Mouse (Mus musculus): ENCODE data around the gene Th.

Th gene

DNA sequence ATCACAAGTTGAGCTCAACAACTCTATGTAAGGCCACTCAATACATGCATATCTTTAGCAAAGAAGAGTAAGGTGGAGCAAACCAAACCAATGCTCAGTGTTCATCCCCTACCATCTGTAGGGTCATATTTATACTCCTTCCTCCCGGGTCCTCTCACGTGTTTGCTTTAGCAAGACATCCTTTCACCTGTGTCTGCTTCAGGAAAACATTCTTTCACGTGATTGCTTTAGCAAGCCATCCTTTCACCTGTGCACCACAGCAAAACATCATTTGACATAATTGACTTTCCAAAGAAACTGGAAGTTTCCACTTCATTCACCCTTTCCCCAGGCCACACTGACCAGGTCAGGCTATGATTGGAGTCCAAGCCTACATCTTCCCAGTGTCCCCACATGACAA lies at the start of gene Th:
Gene Th, minus strand, starts transcription at position 101 of the 400 bp plus-strand sequence.
- no peak for DNase-seq (ENCODE audit: low spot score in 2 of 2)

DNA sequence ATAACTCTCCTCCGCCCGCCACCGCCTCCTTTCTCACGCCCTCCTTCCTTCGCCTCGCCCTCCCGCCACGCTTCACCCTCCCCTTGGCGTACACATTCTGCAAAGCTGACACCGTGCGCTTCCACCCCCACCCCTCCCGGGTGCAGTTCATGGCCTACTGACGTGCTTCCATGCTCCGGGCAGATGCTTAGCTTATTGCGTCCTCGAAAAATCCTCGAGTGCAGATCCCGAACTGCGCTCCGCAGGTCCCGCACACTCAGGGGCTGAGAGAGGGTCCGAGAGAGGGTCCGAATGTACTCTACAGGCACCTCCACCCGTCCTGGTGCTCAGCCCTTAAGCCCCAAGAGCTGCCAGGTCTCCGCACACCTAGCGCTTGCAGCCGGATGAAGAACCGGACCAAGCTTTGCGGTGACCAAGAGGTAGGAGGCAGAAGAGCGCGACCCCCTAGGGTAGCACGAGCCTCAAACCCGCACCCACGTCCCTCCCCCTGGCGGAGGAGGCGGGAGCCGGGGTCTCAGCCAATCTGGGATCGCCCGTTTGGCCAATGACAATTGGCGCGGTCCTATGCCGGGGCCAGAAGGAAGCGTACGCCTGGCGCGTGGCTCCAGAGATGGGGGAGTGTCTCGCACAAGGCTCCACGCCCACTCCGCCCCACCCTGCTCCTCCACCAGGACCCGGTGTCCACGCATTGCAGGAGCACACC lies 38.0 kb upstream of the Th start, which contains the start of gene Ascl2:
Gene Ascl2, minus strand, starts transcription at position 456 of the 703 bp plus-strand sequence.
- no peak for DNase-seq (ENCODE audit: low spot score in 2 of 2)

DNA sequence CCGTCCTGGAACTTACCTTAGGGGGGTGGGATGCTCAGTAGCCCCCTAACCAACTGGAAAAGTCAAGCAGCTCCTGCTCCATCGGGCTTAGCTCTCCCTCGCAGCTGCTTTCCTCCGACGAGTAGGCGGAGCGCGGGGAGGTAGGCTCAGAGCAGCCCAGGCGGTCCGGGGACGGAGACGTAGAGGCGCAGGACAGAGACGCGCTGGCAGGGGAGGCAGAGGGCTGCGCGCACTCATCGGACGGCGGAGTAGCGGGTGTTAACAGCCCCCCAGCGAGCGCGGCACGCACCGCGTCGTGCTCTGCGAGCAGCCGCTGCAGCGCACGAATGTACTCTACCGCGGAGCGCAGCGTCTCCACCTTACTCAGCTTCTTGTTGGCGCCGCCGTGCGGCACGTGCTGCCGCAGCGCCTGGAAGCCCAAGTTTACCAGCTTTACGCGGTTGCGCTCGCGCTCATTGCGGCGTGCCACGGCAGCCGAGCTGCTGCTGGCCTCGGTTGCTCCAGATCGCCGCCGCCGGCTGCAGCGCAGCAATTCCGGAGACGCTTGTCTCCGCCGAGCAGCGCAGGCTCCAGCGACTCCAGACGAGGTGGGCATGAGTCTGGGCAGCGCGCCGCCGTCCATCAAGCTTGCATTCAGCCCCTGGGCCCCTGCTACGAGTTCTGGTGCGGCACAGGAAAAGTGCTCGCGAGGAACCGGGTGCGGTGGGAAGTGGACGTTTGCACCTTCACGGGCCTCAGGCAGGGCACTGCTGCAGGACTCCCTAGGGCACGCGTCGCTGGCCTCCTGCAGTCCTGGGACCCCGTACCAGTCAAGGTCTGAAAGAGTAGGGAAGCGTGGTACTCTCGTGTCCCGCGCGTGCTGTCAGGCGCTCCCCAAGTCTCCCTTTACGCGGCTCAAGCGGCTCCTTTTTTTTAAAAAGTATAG lies 37.2 kb upstream of the Th start:
- DNase-seq (ENCODE audit: low spot score in 2 of 2) = peak; percentile 43 to 59

DNA sequence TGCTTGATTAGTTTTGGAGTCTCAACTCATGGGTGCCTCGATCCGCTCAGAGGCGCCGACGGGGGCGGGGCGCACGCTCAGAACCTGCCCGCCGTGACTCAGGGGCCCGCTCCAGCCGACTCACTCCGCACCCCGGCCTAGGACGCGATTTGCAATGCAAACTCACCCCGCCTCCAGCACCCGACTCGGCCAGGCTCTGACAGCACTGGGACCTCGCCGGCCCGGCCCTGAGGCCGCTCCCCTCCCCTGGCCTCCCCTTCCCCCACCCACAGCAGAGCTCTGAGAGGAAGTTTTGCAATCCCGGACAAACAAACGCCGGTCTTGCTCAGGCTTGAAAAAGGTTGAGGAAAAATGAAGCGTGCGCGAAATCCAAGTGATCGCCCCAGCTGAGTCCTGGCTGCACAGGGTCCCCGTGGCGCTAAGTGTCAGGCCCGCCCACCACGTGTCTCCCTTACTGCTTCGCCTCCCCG lies 36.5 kb upstream of the Th start:
- no peak for DNase-seq (ENCODE audit: low spot score in 2 of 2)

DNA sequence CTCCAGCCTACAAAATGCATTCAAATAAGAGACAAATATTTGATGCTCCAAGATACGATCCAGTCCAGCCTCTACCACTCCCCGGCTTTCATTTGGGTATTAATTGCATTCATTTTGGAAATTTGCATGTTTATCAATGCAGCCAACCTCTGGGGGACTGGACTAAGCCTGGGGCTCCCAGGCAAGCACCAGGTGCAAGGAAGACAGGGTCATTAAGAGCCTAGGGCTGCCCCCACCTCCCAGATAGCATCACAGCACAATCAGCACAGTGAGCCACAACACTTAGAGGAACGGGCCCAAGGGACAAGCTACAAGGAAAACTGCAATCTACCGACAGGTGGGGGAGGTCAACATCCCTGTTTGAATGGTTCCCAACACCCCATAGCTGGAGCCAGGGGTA lies 28.8 kb upstream of the Th start:
- DNase-seq (ENCODE audit: low spot score in 2 of 2) = no peak

DNA sequence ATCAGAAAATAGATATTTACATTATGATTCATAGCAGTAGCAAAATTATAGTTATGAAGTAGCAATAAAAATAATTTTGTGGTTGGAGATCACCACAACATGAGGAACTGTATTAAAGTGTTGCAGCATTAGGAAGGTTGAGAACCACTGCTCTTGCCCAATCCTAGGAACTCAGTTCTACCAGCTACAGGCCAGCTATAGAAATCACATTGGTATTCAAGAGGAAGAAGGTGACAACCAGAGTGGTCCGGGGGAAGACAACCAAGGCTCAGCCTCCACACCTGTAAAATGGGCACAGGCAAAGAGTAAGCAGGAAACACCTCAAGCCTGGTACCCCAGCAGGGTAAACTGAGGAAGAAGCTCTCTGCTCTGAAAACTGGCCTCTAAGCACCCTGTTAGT lies 27.9 kb upstream of the Th start:
- DNase-seq (ENCODE audit: low spot score in 2 of 2) = no peak

DNA sequence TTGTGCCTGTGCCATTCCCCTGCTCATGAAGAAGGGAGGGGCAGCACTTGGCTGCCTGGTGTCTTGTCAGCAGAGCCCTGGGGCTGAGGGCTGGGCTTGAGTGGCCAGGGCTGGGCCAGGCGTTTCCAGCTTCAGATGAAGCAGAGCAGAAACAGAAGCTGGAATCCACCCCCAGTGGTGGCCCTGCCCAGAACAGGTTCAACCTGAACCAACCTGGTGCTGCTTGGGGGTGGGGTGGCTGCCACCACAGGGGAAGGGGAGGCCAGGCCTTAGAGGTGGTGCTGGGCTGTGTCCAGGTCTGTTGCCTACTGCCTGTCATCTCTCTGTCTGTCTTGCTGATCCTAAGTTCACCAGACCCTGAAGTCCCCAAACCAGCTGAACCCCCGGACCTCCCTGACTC lies 25.1 kb upstream of the Th start:
- DNase-seq (ENCODE audit: low spot score in 2 of 2) = no peak

DNA sequence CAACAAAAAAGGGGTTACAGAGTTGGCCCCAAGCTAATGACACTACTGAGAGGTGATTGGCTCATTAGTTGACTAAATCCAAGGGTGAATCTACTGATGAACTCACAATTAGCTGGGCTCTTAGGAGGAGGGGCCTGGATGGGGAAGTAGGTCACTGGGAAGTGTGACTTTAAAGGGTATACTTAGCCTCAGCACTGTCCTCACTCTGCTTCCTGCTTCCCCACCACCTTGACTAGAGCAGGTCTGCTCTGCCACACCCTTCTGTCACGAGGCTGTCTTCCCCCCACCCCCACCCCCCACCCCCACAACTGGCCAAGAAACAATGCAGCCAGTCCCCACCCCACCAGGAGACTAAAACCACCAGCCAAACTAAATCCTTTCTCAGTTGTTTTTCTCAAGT lies 18.6 kb upstream of the Th start:
- DNase-seq (ENCODE audit: low spot score in 2 of 2) = no peak

DNA sequence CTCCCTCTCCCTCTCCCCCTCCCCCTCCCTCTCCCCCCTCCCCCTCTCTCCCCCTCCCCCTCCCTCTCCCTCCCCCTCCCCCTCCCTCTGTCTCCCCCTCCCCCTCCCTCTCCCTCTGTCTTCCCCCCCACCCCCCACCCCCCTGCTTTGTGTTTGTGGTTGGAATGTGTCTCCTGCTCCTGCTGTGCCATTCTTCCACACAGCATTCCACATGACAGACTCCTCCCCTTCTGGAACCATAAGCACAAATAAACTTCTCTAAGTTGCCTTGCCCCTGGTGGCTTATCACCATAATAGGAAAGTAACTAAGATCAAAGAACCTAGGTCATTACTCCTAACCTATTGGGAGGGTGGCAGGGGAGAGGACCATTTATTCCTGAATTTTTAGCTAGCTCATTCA lies 6.7 kb upstream of the Th start:
- no peak for DNase-seq (ENCODE audit: low spot score in 2 of 2)

DNA sequence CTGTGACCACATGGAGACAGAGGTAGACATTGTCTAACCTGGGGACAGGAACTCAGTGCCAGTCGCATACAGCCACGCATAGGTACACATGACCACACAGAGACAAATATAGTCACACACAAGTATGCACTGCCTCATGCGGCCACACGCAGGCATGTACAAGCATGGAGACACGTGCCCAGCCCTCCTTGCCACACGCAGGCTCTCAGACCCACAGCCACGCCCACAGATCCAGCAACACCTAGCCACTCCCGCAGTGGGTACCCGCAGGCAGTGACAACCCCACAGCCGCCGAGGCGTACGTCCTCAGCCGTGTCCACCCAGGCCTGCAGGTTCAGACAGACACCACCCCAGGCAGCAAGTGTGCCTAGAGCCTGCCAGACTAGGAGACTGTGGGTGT lies 4.8 kb upstream of the Th start:
- DNase-seq (ENCODE audit: low spot score in 2 of 2) = no peak

DNA sequence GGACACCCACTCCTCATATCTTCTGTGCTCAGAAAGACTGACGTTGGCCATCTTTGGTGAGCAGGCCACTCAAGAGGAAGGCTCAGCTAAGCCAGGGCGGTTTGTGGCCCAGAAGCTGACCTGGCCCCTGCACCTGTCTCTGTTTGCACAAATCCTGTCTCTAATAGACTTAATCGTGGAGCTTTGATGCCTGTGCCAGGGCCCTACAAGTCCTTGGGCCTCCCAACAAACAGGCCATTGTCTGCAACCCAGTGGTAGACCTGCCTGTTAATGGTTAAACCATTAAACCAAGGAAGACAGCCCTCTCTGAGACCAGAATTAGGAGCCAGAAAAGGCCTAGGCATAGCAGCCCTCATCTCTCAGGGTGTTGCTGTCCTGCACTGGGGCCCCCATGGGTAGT lies 1.5 kb upstream of the Th start:
- no peak for DNase-seq (ENCODE audit: low spot score in 2 of 2)

DNA sequence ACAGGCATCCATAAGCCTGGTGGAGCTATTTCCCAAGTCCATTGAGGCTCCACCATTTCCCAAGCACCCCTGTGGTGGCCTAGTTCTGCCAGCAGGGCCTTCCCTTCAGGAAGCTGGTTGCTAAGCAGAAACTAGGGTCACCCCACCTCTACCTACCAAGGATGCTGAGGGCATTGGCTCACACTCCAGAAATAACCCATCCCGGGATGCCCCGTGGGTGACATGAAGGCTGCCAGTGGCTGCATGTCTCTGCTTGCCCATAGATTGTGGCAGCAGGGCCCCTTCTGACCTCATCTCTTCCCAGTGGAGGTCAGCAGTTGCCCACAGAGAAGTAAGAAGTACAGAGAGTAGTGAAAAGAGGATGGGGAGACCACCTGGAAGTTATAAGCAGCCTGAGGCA lies 1.4 kb downstream of the Th start:
- no peak for DNase-seq (ENCODE audit: low spot score in 2 of 2)

DNA sequence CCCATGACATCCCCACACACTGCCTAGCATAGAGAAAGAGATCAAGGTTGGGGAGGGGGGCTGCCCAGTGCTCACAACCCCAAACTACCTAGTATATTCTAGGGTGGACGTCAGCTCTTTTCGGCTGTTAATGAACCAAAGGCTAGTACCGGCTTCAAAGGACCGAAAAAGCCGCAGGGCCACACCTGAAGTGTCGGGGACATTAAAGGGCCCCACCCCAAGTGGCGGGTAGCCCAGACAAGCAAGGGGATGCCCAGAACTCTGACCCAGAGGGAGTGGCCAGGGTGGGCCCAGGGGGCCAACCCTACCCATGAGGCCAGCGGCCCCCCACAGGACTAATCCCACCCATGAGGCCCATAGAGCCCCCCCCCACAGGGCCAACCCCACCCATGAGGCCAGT lies 3.6 kb downstream of the Th start:
- DNase-seq (ENCODE audit: low spot score in 2 of 2) = no peak

DNA sequence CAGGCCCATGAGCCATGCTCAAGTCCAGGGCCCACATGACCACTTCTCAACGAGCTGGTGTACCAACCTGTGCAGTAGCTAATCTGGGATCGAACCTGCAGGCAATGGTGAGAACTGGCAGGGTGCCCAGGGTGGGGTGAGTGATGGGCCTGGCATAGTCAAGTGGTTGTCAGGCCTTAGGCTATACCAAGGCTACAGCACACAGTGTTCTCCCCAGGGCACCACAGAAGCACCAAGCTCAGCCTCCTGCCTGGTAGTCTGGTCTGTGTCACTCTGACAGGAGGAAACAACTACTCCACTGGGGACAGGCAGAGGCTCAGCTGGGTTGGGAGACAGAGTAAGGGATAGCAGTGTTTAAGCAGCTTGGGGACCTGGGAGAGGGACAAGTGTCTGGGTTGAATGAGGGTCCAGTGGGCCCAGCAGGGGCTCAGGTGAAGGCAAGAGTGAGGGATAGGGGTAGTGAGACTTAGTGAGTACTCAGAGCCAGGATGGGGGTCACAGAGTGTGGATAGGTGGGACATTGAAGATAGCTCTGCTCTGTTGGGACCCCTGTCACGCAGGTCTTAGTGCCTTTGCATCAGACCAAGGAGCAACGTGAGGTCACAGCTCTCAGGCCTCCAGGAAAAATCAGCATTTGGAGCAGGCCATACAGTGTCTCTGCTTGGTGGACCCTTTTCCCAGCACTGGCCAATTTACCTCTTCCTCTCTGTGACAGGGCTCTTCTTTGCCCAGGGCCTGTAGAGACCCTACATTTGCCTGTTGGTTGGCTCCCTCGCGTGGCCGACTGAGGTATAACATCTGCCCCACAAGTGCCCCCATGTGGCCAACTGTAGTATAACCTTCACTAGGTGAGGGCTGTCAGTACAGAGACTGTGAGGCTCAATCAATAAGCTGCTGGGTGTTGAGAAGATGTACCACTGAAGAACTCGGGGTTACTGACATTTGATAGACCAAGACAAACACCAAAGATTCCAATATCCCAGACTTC lies 12.0 kb downstream of the Th start:
- peak; percentile 42 to 59 for DNase-seq (ENCODE audit: low spot score in 2 of 2)

DNA sequence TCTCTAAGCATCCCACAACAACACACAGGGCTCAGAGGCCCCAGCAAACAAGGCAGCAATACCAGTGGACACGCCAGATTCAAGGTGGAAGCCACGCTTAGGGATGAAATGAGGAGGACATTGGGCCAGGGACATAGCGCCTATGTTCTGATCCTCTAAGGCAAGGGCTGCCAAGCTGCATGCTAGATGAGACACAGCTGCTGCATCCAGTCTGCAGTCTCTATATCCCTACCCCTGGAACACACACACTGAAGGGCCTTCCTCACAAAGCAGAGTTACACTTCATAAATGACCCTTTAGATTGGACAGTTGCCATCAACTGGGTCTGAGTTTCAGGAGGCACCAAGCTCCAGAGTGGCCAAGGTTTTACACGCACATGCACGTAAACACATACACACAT lies 13.3 kb downstream of the Th start:
- DNase-seq (ENCODE audit: low spot score in 2 of 2) = no peak

DNA sequence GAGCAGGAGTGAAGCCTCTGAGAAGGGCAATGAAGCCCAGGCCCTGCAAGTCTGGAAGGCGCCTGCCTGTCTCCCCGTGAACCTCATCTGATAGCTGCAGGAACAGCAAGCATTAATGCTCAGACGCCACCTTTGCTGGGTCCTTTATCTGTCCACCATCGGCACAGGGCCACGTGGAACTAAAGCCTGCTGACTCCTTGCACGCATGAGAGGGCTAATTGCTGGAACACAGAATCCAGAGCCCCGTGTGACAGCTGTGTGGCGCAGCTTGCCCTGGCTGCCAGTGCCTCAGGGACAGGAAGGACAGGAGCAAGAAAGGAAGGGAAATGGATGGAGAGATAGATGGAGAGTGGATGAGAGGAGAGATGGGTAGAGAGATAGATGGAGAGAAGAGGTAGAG lies 14.8 kb downstream of the Th start:
- DNase-seq (ENCODE audit: low spot score in 2 of 2) = no peak

DNA sequence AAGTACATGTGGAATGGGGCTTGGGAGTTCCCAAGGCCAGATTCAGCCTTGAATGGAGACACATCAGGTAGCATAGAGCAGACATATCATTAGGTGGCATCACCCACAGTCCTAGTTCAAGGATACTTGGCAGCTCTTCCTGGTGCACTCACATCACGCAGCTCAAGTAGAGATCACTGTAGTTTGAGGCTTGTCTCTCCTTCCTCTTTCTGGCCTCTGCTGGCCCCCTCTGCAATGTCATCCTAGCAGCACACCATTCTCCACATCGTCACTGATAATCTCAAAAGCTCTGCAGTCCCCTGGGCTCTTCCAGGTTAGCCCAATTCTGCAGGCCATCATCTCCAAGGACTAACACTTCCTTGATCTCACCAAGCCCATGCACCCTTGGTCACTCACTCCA lies 19.2 kb downstream of the Th start:
- DNase-seq (ENCODE audit: low spot score in 2 of 2) = no peak

DNA sequence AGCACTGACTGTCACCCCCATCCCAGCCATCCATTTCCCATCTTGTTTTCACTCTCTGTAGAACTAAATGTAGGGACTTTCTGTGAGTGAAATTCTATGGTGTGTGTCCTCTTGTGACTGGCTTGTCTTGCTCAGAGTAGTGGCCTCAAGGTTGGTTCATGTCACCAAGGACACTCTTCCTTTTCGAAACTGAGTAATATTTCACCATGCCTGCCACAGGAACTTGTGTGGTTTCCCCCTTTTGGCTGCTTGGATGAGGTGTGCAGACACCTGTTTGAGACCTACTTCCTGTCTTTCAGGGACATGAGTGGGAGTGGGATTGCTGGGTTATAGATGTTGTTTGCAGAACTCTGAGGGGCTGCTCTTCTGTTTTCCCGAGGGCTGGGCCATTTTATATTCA lies 20.8 kb downstream of the Th start:
- no peak for DNase-seq (ENCODE audit: low spot score in 2 of 2)

DNA sequence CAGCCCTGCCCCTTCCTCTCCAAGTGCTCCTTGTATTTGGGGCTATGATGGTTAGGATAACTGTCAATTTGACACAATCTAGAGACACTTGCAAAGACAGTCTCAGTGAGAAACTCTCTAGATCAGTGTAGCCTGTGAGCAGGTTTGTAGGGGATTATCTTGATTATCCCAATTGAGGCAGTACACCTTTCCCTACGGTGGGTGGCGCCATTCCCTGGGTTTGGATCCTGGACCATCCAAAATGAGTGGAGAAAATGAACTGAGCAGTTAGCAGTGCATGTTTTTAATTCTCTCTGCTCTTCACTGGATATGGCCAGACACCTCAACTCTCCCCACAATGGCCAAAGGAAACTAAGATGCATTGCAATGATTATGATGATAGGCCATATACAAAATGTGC lies 21.3 kb downstream of the Th start:
- DNase-seq (ENCODE audit: low spot score in 2 of 2) = no peak

DNA sequence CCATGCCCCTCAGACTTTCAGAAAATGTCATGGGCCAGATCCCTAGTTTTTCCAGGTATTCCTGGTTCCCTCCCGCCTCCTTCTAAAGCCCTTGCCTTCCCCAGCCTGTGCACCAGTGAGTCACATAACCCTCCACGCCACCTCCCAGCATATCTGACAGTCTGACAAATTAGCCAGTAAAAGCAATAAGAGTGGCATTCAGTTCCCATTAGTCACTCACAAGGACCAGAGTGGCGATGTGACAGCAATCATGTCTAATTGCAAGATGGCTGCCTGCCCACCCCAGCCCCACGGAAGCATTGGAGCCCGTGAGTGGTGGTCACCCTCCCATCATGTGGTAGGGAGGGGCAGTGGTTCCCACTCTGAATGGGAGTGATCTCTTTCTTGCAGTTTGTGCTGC lies 25.3 kb downstream of the Th start:
- no peak for DNase-seq (ENCODE audit: low spot score in 2 of 2)

DNA sequence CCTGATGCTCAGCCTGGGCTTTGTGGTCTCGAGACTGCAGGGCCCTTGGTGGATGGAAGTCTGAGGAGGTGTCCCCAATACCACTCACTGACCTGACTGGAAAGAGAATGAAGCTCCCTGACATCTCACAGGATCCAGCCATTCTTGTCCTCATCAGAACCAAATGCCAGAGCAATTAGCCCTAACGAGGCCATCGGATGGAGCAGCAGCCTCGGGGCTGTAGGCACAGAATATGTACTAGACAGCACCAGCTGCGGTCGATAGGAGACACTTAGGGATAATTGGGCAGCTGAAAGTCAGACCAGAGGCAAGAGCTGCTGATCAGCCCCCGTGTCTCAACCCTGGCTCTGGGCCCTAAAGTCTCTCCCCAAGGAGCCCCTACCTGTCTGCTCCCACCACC lies 26.6 kb downstream of the Th start:
- no peak for DNase-seq (ENCODE audit: low spot score in 2 of 2)

DNA sequence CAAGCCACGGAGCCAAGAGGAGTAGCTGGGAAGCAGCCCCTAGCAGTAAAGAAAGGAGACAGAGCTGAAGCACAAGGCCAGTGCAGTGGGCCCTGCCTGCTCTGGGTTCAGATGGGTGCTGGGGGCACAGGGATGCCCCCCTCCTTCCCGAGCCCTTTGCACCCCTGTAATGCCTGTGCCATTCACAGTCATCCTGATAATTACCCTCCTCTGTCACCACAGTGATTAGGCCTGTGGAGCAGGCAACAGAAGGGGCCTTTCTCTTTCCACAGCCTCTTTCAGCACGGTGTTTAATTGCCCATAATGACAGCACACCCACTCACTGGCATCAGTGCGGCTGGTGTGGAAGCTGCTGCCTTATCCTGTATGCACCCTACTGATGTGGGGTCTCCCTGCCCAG lies 28.0 kb downstream of the Th start:
- DNase-seq (ENCODE audit: low spot score in 2 of 2) = no peak

All from right cerebral cortex, postnatal 36 days (tissue).